Mouse (Mus musculus): ENCODE measurements at regions not wholly inside any gene's neighbourhood (a gene's known extent, or its start where the extent isn't known, plus 50 kb on each side); places are given as distances from the start of the nearest gene placed in this dataset.

DNA sequence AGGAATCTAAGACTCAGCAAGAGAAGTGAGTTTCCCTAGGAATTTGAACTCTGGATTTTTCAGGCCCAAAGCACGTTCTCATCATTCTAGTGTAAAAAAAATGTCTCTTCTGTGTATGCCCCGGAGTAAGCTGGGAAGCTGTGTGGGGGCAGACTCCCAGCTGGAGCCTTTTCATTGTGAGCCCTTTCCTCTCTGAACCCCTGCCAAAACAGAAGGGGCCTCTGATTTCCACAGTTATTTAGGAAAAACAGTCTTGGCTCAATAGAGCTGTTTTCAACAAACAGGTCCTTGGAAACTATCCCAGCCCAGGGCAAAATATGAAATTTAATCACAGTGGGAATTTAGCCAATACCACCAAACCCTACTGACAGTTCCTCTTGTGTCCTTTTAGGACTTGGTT, 70.2 kb upstream of the Srrm4 start:
- no peak for TF ChIP-seq CTCF (IDR thresholded peaks at IDR 0.05; ENCODE audit: control insufficient read depth, insufficient read depth, insufficient replicate concordance, low read depth, low read length)
- no peak for TF ChIP-seq POLR2A (IDR thresholded peaks at IDR 0.05; ENCODE audit: control insufficient read depth, low read depth, low read length)

Measured in testis, adult 2 months (tissue).